Mouse (Mus musculus): ENCODE results near the gene Gm21970.

Gene Gm21970

DNA sequence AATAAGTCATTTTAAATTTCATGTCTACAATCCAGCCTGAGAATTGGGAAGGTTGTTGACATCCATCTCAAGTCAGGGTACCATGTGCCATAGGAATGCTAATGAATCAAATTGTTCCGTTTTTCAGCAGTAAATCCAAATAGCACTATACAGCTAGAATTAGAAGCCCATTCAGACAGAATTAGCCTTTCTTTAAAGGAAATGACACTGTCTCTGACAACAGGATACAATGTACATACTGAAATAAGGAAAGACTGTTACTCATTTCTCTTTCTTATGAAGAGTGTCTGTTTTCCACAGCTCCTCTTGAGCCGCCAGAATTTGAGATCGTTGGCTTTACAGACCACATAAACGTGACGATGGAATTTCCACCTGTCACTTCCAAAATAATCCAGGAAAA lies at the start of gene Gm21970:
TSS of gene Gm21970 (plus strand) at position 301 of the 400 bp plus-strand sequence.
- no peak for DNase-seq

DNA sequence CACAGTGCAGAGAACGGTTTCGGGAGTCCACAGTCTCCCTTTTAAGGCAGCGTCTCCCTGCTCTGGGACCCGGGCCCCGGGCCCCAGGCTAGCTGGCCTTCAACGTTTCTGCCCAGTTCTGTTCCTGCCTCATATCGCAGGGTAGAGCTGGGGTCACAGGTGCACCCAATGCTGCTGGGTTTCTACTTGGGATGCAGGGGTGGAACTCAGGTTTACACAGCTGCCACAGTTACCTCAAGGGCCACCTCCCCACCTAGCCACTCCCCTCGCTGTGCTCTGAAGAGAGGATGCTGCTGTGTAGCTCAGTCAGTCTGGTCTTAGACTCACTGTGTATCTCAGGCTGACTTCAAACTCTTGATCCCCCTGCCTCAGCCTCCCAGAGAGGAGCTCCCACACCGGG lies 45.0 kb upstream of the Gm21970 start:
- DNase-seq: no peak

DNA sequence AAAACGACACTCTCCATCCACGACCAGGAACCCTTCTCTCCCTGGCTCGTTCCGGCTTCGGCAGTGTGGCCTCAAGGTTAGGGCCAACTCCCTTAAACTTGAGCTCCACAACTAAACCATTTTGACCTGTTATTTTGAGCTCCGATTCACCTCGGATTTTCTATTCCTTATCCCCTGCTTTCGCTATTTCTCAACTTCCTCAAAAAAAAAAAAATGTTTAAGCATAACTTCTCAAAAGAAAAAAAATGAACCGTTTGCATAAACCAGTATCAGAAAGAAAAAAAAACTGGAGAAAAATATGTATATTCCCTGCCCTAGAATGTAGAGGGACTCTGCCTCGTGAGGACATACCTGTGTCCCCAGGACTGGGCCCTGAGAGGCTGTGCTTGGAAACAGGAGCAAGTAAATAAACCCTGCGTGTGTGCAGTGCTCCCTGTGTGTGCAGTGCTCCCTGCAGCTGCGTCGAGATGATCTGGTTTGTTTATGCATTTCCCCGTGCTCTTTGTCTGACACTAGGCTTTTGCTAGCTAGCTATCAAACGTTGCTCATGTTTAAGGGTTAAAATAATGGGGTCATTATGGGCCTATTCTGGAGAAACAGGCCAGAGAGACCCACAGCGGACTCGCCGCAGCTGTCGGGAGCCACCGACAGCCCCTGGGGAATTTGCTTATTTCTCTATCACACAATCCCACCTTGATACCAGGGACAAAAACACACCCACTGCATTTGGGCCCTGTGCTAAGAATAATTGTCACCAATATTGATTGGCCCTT lies 43.8 kb upstream of the Gm21970 start:
- DNase-seq: no peak

DNA sequence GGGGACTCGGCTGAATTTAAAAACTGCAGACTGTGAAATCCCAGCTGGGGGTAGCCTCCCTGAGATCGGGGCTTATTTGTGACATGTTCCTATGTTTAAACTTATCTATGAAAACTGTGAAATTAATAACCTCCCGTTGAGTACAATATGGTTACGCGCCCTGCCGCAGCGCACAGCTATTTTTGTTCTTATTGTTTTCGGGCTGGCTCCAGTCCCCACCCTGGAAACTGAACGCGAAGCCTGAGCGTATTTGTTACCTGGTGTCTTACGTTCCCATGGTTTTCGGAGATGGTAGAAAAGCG lies 43.3 kb upstream of the Gm21970 start:
- no peak for DNase-seq

DNA sequence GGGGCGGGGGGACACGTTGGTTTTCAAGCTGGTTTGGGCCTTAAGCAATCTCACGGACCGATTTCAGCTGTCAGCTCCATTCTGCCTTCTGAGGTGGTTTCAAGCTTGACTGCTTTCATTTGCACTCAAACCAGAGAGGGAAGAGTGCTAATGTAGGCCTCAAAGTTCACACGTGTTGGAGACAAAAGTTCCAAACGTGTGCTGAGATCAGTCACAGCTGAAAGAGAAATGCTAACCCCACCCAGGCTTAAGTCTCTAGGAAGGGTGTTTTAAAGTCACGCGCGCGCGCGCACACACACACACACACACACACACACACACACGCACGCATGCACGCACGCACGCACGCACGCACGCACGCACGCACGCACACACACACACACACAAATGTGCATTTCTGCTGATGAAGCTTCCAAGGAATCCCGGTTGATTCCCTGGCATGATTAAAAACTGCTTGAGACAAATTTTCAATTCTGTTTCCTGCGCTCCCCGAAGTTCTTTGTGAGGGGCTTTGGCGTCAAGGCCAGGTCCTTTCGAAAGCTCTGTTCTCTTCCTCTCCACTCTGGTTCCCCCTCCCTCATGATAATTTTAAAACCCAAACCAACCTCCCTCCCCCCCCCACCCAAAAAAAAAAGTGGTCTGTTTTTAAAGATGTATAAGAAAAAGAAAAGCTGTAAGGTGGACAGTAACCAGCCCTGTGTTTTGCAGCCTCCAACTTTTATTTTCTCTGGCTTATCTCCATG lies 42.8 kb upstream of the Gm21970 start:
- peak; percentile 29 for DNase-seq

DNA sequence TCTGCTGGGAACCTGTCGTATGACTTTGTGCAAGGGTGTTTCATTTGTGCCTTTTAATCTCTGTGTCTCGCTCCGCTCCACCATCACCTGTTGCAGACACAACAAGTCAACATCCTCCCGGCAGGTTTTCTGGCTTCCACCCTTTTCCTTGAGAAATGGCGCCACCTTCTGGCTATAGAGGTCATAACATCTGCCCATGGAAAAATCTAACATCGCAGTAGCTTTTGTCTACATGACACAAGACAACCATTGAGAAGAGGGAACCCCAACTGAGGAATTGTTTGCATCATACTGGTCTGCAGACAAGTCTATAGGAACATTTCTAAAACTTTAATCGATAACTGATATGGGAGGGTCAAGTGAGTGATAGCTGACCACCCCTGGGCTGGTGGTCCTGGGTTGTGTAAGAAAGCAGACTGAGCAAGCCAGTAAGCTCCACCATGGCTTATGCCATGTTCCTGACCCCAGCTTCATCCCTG lies 39.4 kb upstream of the Gm21970 start:
- peak; percentile 78 for DNase-seq

DNA sequence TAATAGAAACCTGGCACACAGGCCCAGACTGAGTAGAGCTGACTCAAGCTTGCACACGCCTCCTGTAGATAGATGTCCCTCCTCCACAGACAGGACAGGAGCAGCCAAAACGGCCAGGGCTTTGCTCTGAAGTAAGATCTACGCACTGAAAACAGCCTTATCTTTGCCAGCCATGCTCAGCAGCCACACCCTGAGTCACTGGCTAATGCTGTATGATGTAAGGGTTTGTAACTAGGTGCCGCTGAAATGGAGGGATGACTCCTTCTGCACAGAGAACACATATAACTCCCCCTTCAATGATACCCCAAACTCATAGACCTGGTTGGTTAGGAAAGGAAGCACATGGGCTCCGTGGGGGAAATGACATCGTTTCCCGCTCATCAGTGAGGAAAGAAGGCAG lies 38.8 kb upstream of the Gm21970 start:
- DNase-seq: no peak

DNA sequence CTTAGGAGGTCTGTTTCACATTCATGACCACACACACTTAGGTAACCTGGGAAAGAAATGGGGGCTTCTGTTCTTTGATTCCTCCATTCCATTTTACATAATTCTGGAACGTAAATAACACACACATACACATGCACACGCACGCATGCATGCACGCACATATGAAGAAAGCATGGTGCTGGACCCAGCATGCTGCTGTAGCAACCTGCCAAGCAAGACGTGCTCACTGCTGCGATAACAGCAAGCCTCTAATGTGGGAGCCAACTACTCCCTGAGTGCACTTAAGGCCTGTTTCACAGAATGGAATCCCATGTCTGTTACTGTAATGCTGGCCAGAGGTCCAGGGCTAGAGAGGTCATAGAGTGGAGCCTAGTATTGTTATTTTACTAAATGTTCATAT lies 38.3 kb upstream of the Gm21970 start:
- DNase-seq: no peak

DNA sequence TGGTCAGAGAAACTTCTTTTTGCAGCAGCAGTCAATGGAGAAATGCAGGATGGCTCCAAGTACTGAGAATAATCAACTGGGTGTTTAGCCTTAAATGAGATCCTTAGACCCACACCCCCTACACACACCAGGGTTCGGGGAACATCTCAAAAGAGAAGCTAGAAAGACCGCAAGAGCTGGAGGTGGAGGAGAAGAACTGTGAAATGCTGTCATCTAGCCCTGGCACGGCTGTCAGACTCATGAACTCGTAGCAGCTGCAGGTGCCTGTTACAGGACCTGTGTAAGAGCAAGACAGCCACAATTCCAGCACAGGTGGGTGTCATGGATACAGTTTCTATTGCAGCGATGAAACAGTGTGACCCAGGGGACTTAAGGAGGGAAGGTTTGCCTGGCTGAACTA lies 37.9 kb upstream of the Gm21970 start:
- DNase-seq: no peak

DNA sequence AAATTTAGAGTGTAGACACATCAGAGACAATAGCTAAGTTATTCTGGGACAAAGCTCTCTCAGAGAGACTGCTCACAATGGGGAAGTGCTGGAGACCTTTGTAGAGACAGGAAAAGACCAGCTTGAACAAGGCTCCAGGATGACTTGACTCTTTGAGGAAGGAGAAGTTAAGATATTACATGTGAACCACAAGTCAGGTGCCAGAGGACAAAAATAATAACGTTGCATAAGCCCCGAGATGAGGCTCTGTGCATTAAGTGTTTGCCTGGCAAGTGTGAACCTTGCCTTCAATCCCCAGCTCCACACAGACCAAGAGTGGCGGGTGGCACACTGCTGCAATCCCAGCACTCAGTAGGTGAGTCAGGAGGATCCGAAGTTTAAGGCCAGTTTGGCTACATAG lies 36.9 kb upstream of the Gm21970 start:
- no peak for DNase-seq

DNA sequence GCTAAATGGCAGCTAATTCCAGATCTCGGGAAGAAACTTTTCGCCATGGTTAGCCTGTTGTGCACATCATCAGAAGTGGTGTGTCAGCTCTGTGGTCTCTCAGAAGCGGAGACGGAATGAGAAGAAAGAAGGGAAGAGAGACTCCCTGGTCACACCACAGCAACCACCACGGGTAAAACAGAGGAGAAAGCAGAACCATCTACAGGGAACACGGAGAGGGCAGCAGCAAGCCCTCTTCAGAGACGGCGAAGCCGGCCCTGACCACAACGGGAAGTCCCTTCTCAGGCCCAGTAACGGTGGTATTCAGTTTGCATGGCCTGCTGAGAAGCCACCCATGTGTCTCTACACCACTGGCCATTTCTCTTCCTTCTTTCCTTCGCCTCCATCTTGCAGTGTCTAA lies 36.4 kb upstream of the Gm21970 start:
- no peak for DNase-seq

DNA sequence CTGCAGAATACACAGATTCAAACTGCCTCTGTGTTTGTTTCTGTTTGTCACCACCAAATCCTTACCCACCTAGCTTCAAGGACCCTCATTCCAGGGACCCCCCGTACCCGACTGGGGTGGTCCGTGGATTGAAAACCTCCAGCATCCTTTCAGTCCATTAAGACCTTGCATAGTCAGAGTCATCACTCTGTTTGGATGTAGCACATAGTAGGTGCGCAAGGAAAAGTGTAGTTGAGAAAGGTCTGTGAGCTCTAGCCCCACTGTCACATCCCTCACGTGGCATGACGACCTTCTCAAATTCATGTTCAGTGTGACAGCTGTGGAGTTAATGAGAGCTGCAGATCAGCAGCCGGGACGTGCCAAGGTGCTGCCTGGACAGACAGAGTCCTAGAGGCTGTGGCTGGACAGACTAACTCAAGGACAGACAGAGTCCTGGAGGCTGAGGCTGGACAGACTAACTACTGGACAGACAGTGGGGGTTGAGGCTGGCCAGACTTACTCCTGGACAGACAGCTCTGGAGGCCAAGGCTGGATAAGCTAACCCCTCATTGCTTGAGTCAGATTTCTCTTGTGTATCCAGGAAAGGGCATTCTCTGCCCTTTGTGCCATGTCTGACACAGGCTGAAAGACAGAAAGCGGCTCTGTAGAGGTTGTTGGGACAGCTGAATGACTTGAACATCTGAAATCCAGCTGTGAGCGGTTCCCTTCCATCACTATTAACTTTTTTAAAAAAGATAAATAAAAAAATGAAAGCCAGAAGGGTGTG lies 34.6 kb upstream of the Gm21970 start:
- no peak for DNase-seq

DNA sequence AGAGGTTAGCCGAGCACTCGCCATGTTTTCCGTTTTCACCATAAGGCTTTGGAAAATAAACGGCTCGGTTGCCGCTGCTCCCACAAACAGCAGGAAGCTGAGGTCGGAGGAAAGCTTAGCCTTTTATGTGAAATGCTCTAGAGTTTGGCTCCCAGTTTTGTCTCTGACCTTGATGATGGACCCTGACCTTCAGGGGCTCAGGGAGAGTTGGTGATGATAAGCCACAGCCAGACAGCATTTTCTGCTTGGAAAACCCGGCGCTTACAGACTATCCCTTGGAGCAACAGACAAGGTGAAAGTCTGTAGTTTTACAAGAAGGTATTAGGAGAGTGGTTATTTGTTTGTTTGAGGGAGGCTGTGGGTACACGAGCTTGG lies 34.0 kb upstream of the Gm21970 start:
- no peak for DNase-seq

DNA sequence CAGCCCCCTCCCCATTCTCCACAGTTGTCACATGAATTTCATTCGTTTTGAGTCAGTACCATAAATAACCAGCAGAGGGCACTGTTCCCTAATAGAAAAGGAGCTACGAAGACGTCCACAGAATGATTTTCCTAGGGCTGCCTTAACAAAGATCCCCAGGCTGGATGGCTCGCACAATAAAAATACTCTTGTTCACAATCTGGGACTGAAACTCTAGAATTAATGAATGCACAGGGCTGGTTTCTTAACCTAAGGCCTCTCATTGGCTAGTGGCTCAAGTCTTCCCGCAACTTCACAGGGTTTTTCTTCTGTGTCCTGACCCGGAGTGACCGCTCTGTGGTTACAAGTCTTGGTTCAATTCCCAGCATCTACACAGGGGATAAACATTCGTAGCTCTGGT lies 33.0 kb upstream of the Gm21970 start:
- DNase-seq: peak; percentile 43

DNA sequence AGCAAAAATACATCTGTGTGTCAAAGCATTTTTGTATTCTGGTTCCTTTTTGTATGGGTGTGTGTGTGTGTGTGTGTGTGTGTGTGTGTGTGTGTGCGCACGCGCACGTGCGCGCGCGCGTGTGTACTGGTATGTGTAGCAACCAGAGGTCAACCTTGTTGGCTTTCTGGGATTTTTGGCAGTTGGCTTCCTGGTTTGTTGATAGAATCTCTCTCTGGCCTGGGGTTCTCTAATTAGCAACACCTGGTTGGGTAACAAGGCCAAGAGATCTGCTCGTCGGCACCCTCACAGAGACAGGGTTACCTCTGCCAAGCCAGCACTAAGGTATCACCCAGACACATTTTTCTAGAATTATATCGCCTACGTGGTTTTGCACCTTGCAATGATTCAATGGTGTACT lies 32.0 kb upstream of the Gm21970 start:
- DNase-seq: no peak

DNA sequence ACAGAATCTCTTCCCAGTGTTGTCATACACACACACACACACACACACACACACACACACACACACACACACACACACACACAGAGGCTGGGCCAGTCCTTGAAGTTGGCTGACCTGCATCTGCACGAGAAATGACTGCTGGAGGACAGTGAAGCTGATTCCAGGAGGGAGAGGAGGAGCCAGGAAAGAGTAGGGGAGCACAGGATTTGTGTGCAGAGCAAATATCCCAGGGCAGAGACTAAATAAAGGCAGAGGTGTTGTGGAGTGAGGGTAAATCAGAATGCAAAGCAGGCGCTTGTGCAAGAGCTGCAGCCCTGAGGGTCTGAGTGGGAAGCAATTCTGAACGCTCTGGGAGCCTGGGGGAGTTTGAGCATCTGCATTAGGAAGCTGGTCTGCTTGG lies 31.4 kb upstream of the Gm21970 start:
- no peak for DNase-seq

DNA sequence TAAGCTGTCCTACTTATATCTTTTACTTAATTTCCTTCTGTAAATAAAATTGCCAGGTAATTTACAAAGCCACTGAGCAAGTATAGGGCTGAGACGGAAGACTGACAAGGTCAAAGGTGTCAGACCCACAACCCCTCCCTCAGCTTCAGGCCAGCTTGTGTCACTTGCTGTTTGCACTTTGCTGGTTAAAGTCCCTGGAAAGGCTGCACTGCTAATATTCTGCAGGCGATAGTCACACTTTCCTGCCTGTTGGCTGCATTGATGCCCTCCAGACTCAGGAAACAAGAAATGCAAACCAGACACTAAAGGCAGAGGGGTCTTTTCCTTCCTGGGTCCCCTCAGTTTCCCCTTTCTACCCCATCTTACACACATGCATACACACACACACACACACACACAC lies 29.5 kb upstream of the Gm21970 start:
- no peak for DNase-seq

DNA sequence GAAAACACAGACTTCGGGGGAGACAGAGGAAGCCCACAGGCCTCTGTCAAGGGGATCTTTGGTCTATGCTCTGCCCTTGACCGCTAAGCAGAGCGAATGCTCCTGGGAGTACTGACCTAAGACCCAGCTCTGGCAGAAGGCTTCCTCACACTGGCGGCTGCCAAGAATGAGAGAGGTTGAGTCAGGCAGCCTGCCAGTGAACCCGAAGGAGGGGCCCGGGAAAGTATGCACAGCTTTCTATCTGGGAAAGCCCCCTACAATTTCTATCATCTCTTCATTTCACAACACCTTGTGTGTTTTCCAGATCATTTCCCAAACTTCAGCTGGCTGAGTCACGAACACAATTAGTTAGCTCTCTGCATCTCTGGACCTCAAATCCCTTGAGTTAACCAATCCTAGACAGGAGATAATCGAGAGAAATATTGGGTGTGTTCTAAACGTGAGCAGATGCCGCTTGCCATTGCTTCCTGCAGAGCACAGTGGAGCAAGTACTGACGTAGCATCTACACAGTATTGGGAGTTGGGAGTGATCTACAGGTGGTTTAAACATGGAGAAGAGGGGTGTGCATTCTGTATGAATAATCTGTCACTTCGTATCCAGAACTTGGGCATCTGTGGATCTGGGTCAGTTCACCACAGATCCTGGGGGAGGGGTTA lies 28.8 kb upstream of the Gm21970 start:
- DNase-seq: no peak

DNA sequence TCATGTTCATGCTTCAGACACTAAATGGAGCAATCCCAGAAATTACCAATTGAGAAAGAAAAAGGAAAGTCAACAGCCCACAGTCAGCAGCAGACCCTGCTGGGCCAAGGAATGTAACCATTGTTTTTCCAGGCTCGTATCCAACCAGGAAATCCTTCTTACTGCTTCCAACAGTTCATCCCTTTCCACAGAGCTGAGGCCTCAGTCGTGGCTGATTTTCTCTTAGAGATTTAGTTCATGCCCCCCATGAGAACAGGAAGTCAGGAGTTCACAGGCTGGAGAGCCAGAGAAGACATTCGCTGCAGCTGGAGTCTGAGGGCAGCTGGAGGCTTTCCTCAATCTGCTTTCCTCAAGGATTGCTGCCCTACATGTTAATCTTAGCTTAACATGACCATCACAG lies 28.0 kb upstream of the Gm21970 start:
- no peak for DNase-seq

DNA sequence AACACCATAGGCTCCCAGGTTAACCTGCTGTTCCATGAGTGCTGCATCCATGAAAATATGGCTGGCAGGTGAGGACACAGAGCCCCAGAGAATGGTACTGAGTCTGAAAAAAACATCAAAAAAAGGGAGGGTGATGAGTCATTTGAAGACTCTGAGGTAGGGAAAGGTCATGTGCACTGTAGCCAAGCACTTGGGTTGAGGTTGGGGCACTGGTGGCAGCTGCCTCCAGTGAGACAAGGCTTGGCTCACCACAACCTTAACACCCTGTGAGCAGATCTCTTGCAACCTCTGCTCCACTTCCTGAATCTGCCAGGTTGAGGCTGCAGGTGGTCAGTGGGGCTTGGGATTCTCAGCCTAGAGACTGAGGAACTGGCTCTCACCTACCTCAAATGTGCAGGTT lies 25.0 kb upstream of the Gm21970 start:
- DNase-seq: no peak

DNA sequence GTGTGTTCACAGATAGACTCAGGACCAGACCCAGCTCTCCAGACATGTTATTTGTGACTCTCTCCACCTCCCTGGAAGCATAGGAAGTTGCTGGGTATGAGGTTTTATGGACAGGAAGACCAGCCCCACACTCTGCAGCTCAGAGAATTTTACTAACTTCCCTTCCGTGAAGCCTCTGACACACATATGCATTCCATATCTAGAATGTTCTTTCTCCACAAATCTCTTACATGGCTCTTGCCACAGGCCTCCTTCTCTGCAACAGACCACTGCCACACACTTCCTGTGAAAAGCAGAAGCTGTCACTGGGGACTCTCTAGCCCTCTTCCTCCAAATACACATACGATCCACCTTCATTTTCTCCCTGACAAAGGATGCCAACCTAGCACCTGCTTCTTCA lies 24.5 kb upstream of the Gm21970 start:
- DNase-seq: no peak

DNA sequence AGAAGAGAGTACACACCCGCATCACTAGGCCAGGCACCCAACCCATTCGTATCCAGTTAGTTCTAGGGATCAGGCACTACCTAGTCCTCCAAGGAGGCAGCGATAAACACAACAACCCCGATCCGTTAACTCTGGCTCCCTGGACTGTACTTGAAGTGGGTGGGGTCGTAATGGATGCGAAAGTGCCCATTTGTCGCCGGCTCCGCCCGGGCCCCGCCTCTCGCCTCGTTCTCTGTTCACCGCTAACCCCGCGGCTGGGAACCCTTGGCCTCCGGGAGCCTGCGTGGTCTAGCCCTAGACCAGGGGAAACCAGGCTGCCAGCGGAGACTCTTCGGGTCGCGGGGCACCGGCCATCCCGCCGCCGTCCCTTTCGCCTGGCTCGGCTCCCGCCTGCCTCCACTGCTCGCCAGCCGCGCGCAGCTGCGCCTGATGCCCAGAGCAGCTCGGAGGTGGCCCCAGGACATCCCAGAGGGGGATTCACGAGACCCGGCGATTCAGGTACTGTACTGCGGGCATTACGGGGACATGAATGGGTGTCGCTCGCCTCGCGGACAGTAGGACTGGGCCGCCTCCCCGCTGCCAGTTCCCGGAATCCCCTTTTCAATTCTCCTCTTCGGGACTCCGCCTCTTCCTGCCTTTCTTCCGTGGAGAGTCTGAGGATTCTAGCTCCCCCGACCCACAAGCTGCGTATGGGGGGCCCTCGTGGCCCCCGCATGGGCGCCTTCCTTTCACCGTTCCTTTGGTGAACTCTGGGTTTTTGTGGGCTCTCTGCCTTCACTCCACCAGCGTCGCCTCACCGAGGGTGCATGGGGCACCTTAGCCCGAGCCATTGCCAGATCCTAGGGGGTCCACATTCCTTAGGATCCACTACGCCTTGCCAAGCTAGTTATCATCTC lies 18.7 kb upstream of the Gm21970 start, which contains the start of gene Ifnar2:
TSS of gene Ifnar2 (plus strand) at position 207 of the 896 bp plus-strand sequence.
- peak; percentile 74 for DNase-seq

All from right cerebral cortex, postnatal 4 days (tissue).